Mouse (Mus musculus) ES-Bruce4 (cell line): ENCODE results near the gene Pomc. TPM values are rescaled to one million over a fixed set of nuclear protein-coding genes. Genes with fewer than 3 reads are reported as not detected.

Experiments
- H3K27ac ChIP-seq: 2 replicates; pipeline ENCODE4 v1.5.1; 2012; ENCODE audit warnings: low read length, inconsistent platforms; ENCODE audit not compliant: insufficient read depth
- H3K27me3 ChIP-seq: 2 replicates; pipeline ENCODE4 v1.6.1; 2012; ENCODE audit warnings: mild to moderate bottlenecking, low read length, inconsistent platforms; ENCODE audit not compliant: control insufficient read depth, poor library complexity, insufficient read depth, severe bottlenecking
- H3K36me3 ChIP-seq: 2 replicates; pipeline ENCODE4 v1.6.1; 2012; ENCODE audit warnings: inconsistent platforms, mild to moderate bottlenecking, low read length, moderate library complexity; ENCODE audit not compliant: control insufficient read depth, poor library complexity, insufficient read depth, severe bottlenecking
- H3K4me1 ChIP-seq: one replicate; pipeline ENCODE4 v1.8.1; 2011; ENCODE audit warnings: low read length; ENCODE audit not compliant: control insufficient read depth, insufficient read depth
- H3K4me3 ChIP-seq: 2 replicates; pipeline ENCODE4 v1.5.1; 2011; ENCODE audit warnings: low read depth, mild to moderate bottlenecking, low read length
- H3K9ac ChIP-seq: 2 replicates; pipeline ENCODE4 v1.6.1; 2012; ENCODE audit warnings: low read depth, mild to moderate bottlenecking, inconsistent platforms; ENCODE audit not compliant: poor library complexity, severe bottlenecking
- H3K9me3 ChIP-seq: replicated peaks from 2 replicates; pipeline ENCODE4 v1.6.1; 2012; ENCODE audit warnings: mild to moderate bottlenecking, low read length, inconsistent platforms; ENCODE audit not compliant: control insufficient read depth, poor library complexity, insufficient read depth, severe bottlenecking
- CTCF ChIP-seq: IDR thresholded peaks from one replicate; pipeline ENCODE4 v1.8.1; 2011; ENCODE audit warnings: low read depth, low read length
- EP300 ChIP-seq: IDR thresholded peaks from 2 replicates; pipeline ENCODE4 v1.6.1; 2011; ENCODE audit warnings: low read depth, low read length; ENCODE audit not compliant: insufficient read depth
- POLR2A ChIP-seq: IDR thresholded peaks from one replicate; pipeline ENCODE4 v1.8.1; 2011; ENCODE audit warnings: low read length; ENCODE audit not compliant: insufficient read depth
- polyA plus RNA-seq: library from polyadenylated mRNA; stranded (reverse); fragments of >200 nt; gene quantifications from 2 replicates; pipeline ENCODE4 v1.2.4, GENCODE M21; 2011; ENCODE audit warnings: low read depth; ENCODE audit not compliant: missing spikeins, insufficient read depth, insufficient read length

Gene Pomc
- polyA plus RNA-seq, result 1.2 TPM in 1 of 2 replicates, not detected in the other

GRCm38 (mm10) chr12:3954651-3955050 lies at the start of gene Pomc:
Gene Pomc, plus strand, starts transcription at chr12:3954951.
- Histone ChIP-seq H3K4me1 (no peaks in the 10 kb centered on the region), H3K9ac (no peak within 1 kb of the TSS), H3K36me3 (no peaks in the 10 kb centered on the region), H3K9me3 (peaks cover 3% of the 10 kb centered on the region; the same call in 1 of the 2 replicates), H3K27me3 (no peaks in the 10 kb centered on the region), H3K27ac (no peak within 1 kb of the TSS), H3K4me3 (no peak within 1 kb of the TSS)
- TF ChIP-seq EP300, result no peak
- TF ChIP-seq POLR2A, result no peak
- no peak for TF ChIP-seq CTCF

GRCm38 (mm10) chr12:3905436-3905835 lies 49.3 kb upstream of the Pomc start:
- Histone ChIP-seq H3K27me3 (no peaks in the 10 kb centered on the region), H3K9ac (no peak overlapping the region), H3K9me3 (no peaks in the 10 kb centered on the region), H3K27ac (no peak overlapping the region), H3K4me3 (no peak overlapping the region), H3K36me3 (peaks cover 17% of the 10 kb centered on the region), H3K4me1 (peaks cover 3% of the 10 kb centered on the region)
- no peak for TF ChIP-seq POLR2A
- no peak for TF ChIP-seq CTCF
- TF ChIP-seq EP300, result no peak

- TF ChIP-seq CTCF (no peak), EP300 (no peak), POLR2A (no peak)
- H3K36me3 ChIP-seq, result peaks cover 16% of the 10 kb centered on the region
- no peak overlapping the region for H3K9ac ChIP-seq
These were observed 48.4 kb upstream of the Pomc start for GRCm38 (mm10) chr12:3906308-3906707.

GRCm38 (mm10) chr12:3907008-3907407 lies 47.7 kb upstream of the Pomc start:
- H3K36me3 ChIP-seq, result peaks cover 14% of the 10 kb centered on the region
- H3K9me3 ChIP-seq, result no peaks in the 10 kb centered on the region
- H3K4me3 ChIP-seq, result no peak overlapping the region
- H3K27ac ChIP-seq, result no peak overlapping the region
- H3K9ac ChIP-seq, result no peak overlapping the region
- H3K4me1 ChIP-seq, result peaks cover 3% of the 10 kb centered on the region
- TF ChIP-seq EP300, result no peak
- no peak for TF ChIP-seq CTCF
- no peak for TF ChIP-seq POLR2A
- H3K27me3 ChIP-seq, result no peaks in the 10 kb centered on the region

More at GRCm38 (mm10) chr12:3906308-3906707, 48.4 kb upstream of the Pomc start:
- no peak overlapping the region for H3K4me3 ChIP-seq
- no peaks in the 10 kb centered on the region for H3K9me3 ChIP-seq
- no peak overlapping the region for H3K27ac ChIP-seq
- peaks cover 3% of the 10 kb centered on the region for H3K4me1 ChIP-seq
- H3K27me3 ChIP-seq, result no peaks in the 10 kb centered on the region

- no peaks in the 10 kb centered on the region for H3K9me3 ChIP-seq
- H3K36me3 ChIP-seq, result peaks cover 10% of the 10 kb centered on the region; the same call in 1 of the 2 replicates
- H3K27ac ChIP-seq, result no peak overlapping the region
- H3K27me3 ChIP-seq, result no peaks in the 10 kb centered on the region
- no peak overlapping the region for H3K4me3 ChIP-seq
- TF ChIP-seq POLR2A, result no peak
- TF ChIP-seq CTCF, result no peak
- no peak for TF ChIP-seq EP300
- no peak overlapping the region for H3K9ac ChIP-seq
- peaks cover 3% of the 10 kb centered on the region for H3K4me1 ChIP-seq
These were observed 47.3 kb upstream of the Pomc start for GRCm38 (mm10) chr12:3907418-3907817.

- TF ChIP-seq POLR2A, result no peak
- TF ChIP-seq EP300, result no peak
- no peak for TF ChIP-seq CTCF
- Histone ChIP-seq H3K9ac (no peak overlapping the region), H3K36me3 (peaks cover 5% of the 10 kb centered on the region; the same call in 1 of the 2 replicates)
These were observed 44.2 kb upstream of the Pomc start for GRCm38 (mm10) chr12:3910466-3911093.

More at GRCm38 (mm10) chr12:3910466-3911093, 44.2 kb upstream of the Pomc start:
- Histone ChIP-seq H3K4me3 (no peak overlapping the region), H3K27me3 (no peaks in the 10 kb centered on the region), H3K9me3 (no peaks in the 10 kb centered on the region), H3K27ac (no peak overlapping the region), H3K4me1 (peaks cover under 1% of the 10 kb centered on the region)
